Mouse (Mus musculus): ENCODE results near the gene Fto. TPM values are rescaled to one million over a fixed set of nuclear protein-coding genes. Genes with fewer than 3 reads are reported as not detected.

Gene Fto
- total RNA-seq, 2 experiments from 2014 or later, result 159 to 163 TPM

DNA sequence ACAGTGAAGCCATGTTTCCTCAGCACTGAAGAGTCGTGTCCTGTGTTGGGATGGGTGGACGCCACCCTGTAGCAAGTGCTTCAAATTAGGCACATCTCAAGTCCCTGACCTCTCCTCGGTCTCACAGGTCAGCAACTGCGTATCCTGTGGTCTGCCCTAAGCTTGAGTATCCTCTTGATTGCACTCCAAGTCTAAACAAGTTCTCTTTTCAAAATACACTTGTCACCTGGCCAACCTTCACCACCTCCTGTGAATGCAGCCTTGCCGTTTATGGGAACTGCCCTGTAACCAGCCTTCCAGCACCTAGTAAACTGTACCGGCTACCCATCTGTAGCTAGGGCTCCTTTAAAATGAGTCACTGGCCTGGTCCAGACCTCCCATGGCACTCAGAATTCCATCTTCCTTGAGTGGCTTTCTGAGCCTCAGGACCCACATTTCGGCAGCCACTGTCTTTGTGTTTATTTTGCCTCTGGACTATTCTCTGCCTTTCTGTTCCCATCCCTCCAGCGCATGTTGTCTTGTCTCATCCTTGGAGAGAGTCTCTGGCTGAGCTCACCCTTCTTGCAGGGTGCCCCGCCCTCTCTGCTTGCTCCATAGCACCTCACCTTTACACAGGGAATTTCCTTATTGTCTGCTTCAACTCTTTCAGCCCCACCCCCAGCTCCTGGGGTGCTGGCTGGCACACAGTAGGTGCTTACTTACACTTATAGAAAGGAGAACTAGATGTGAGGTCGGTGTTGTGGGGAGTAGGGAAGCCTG lies 181.4 kb downstream of the Fto start:
- no peak for DNase-seq (ENCODE audit: low spot score in 2 of 2)

DNA sequence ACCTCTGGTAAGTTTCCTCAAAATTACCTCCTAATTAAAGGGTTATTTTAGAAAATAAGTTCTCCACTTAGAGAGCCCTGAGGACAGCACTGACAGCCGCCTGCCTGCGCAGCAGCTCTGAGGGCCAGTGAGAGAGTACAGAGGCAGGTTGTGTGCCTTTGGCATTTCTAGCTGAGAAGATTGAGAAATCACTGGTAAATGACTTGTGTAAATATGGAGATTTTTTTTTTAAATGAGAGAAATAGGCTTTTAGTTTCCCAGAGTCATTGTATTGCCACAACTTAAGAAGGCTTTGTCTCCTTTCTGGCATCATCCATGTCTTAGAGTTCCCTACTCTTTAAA lies 181.9 kb downstream of the Fto start:
- no peak for DNase-seq (ENCODE audit: low spot score in 2 of 2)

DNA sequence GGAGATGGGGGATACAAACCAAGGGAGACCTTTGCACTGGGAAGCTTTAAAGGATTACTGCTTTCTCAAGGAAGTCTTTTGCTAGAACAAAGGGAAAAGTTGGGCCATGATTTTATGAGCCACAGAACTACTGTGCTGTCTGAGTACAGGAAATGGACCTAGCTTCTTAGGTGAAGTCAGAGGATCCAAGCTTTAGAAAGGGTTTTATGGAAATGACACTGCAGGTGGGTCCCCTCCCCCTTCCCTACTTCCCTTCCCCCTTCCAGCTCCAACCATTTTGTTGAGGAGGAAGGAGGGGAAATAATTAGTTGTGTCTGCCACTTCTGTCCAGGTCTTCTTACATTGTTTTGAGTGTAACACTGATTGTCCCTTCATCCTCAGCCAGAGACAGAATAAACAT lies 182.7 kb downstream of the Fto start:
- DNase-seq (ENCODE audit: low spot score in 2 of 2), result no peak

DNA sequence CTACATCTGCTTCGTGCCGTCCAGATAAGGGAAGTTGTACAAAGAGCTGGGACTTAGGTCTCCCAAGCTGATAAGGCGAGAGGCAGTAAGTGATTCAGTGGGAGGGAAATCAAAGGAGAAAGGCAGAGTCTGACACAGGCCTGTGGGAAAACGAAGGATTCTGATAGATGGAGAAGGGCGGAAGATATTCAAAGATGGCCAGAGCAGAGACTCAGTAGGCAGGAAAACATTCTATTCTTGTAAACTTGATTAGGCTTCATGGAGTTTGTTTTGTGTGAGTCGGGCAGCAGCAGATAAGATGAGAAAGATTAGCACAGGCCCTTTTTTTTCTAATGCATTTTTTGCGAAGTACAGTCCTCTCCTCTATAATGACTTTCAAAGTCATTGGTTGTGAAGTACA lies 183.6 kb downstream of the Fto start:
- no peak for DNase-seq (ENCODE audit: low spot score in 2 of 2)

DNA sequence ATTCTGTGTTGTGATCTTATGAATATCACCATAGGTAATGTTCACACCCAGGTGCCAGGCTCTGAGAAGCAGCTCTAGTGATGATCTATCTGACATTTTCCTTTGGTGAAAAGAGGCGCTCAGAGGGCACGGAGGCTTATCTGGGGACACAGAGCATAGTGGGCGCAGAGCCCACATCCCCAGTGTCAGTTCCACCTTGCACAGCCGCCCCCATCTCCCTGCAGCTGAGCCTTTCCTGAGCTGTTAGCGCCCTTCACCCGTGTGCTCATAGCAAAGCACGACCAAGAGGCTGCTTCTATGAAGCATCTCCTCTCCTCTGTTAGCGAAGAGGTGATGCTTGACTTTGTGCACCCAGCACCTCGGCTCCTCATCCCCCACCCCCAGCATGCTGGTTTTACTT lies 185.3 kb downstream of the Fto start:
- no peak for DNase-seq (ENCODE audit: low spot score in 2 of 2)

DNA sequence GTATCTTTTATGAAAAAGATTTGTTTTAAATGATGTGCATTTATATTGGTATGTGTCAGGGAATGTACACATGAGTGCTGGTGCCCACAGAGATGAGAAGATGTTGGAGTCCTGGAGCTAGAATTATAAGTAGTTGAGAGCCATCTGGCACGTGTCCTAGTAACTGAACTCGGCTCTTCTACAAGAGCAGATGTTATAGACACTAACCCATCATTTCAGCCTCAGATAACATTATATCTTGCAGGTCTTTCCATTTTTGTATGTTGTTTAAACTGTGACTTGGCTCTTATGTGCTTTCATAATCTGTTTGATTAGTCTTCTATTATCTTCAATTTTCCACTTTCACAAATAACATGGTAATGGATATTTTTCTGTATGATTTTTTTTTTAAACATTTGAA lies 186.0 kb downstream of the Fto start:
- no peak for DNase-seq (ENCODE audit: low spot score in 2 of 2)

DNA sequence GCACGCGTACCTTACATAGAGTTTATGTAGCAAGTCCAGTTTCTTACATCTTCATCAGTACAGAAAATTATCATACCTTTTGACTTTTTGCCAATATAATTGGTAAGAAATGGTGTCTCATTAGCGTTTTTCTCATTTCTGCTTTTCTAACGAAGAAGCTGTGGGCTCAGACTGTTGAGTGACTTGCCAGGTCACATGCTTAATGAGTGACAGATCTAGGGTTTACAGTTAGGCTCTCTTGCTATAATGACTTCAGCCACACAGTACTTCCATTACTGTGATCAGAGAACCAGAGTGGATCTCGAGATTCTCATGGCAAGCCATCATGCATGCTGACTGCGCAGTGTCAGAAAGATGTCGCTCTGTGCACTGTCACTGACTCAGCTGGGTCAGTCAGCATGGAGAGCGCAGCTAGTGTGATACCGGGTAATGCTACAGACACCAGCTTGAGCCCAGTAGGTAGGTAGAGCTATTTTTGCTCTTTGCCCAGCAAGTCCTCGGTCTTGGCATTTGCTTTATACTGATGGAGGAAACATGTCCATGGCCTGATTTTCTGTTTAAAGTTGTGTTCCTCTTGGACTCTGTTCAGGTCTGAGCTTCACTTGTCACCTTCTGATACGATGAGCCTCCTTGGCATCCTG lies 188.8 kb downstream of the Fto start:
- DNase-seq (ENCODE audit: low spot score in 2 of 2), result no peak

DNA sequence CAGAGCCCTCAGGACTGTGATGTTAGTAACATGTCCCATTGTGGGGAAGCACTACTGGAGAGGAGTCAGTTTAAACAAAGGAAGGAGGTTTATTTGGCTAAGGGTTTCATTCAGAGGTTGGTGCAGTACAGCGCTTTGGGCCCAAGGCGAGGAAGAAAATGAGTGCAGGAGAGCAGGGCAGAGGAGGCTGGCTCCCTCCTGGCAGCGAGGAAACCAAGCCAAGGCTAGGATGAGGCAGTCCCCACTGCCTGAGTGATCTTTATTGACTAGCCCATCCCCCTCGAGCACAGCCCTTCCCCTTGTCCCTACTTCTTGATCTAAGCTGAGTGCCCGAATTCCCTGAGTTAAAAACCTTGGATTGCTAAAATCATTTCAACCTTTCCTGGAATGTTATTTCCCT lies 189.5 kb downstream of the Fto start:
- no peak for DNase-seq (ENCODE audit: low spot score in 2 of 2)

DNA sequence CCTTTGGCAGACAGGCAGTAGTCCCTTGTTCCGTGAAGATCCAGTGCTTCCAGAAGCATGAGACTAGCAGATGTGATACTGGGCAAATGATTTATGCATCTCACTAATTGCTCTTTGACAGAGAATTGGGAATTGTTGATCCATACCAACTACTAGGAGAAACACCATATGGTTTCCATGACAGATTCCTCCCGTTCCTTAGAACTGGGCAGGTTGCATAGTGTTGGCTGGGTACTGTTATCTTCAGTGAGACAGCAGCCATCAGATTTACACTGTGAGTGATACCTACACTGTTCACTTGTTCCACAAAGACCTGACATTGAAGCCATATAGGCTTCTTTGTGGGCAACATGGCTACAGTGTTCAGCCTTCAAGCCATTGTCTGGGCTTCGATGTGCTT lies 191.0 kb downstream of the Fto start:
- DNase-seq (ENCODE audit: low spot score in 2 of 2), result no peak

DNA sequence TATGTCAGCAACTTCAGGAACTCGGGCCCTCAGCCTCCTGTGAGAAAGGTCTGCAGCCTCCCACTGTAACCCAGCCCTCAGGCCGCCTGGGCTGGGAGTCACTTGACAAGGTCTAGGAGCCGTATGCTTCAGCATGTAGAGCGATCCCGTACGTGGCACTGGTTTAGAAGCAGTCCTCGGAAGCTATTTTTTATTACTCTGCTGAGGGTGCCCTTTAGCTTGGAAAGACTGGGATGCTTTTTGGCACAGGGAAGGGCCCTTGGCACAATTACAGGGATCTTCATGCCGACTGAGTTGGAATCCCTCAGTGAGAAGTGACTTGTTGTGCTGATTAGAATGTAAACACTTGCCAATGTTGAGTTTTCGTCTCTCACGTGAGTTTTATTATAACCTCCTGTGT lies 191.6 kb downstream of the Fto start:
- DNase-seq (ENCODE audit: low spot score in 2 of 2), result no peak

DNA sequence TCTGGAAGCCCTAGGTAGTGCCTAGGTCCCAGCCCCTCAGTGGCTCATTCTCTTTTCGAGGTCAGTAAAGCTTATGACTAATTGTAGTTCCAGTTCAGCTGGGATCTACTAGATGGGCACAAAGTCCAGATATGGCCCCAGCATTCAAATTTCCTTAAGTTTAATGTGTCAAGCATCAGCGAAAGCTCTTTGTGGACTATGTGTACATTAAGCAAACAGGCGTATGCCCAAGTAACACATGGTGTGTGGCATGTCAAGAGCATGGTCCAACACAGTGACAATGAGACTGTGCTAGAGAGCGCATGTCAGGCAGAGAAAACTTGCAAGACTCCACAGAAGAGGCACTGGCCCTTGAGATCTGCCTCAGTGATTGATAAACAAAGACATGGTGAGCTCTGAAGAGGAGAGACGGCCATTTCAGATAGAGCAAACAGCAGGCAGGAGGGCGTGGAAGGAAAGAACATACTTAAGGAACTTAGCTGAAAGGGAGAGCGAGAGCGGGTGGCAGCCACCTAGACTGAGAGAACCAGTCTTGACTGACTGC lies 192.2 kb downstream of the Fto start:
- no peak for DNase-seq (ENCODE audit: low spot score in 2 of 2)

DNA sequence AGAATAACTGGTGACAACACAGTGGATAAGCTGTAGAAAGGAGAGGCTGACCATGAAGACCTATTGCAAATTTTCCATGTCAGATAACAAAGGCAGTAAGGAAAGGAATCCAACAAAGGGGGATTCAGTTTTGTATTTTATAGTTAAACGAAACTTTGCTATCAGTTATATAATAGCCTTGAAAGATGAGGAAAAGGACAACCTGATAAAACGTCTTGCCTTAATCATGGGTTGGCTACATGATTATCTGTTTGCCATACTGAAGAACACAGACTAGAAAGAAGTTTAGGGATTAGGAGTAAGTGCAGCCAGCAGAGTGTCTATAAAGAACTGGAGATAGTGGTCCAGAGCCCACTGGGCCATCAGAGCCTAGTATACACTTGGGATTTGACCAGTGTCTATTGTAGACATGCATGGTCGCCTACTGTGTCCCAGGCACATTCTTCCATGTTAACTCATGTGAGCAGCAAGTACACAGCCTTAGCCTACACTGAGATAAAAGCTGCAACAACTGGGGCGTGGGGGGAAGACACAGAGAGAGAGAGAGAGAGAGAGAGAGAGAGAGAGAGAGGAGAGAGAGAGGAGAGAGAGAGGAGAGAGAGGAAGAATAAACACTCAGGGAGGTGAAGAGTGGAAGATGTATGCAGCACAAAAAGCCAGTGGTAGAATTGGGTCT lies 192.8 kb downstream of the Fto start:
- DNase-seq (ENCODE audit: low spot score in 2 of 2), result no peak

DNA sequence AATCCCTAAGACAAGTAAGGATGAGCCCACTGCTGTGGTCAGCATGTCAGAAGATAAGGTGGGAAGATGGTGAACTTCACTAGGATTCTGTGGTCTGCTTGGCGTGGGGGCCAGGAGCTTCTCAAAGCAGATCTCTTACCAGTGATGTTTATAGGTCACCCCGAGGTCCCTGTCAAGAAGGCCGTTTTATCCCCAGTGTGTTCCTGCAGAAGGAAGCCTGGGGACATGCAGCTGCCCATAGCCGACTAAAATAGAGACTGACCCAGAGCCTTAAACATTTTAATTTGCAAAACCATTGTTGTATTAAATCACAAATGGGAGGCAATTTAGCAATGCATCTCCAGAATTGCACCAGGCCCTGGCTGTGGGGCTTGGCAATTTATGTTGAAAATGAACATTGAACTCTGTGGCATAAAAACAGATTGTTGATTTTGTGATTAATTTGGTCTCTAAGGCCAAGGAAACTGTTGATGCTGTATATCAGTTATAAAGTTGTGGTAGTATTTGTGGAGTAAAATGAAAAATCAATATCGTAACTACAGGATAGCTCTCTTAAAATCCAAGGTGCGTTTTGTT lies 193.4 kb downstream of the Fto start:
- no peak for DNase-seq (ENCODE audit: low spot score in 2 of 2)

DNA sequence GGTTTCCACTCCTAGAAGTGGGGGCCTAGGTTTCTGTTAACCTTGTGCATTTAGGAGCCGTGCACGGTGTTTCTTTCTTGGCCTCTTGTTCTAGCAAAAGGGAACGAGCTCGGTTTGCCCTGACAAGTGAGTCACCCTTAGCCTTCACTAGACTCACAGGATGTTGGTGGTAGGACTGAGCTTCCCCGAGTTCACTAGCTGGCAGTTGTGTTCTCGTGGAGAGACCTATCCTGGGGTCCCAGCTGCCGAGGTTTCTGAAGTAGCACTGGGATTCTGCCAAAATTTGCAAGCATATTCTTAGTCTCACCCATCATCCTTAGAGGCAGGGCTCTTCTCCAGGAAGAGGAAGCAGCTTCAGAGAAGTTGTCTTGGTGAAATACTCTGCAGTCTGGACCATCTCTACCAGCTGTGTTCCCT lies 194.4 kb downstream of the Fto start:
- no peak for DNase-seq (ENCODE audit: low spot score in 2 of 2)

DNA sequence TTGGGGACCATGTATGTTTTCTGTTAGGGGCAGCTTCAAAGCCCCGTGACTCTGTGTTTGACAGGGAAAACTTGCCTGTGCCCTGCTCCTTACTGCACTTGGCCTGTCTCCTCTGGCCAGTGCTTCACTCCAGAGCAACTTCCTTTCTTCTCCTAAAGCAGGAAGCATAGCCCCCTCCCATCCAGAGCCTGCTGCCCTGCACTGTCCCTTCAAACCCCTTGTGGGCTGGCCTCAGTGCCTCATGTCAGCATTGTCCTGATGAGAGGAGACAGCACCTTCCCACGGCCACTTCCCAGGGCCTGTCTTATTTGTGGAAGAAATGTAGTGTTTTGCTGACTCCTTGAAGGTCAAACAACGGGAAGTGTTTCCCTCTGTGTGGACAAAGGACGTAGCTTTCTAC lies 195.0 kb downstream of the Fto start:
- DNase-seq (ENCODE audit: low spot score in 2 of 2), result no peak

DNA sequence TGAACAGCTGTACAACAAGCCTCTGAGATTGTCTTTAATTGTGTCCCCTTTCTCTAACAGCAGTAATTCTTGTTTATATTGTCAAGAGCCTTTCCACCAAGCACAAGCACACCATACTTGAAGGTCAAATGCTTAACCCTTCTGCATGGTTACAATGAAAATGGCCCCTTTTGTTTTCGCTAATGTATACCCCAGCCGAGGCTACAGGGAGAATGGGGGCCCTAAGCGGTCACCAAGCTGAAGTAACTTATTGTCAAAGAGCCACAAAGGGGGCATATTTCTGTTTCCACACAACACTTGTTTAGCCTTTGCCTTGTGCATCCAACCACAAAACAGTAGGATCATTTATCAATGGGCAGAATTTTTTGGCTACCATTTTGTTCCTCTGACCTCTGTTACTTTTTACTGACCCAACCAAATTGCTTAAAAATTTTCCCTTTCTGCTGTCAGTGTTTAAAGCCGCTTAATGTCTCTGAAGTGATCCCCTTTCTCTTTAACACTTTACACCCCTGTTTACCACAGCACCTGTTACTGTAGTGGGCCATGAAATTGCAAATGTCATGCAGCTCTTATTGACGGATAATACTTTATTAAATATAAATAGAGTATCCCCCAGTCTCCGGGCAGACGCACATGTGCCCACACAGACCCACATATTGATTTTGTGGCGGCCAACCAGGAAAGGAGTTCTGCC lies 196.0 kb downstream of the Fto start:
- DNase-seq (ENCODE audit: low spot score in 2 of 2), result no peak

DNA sequence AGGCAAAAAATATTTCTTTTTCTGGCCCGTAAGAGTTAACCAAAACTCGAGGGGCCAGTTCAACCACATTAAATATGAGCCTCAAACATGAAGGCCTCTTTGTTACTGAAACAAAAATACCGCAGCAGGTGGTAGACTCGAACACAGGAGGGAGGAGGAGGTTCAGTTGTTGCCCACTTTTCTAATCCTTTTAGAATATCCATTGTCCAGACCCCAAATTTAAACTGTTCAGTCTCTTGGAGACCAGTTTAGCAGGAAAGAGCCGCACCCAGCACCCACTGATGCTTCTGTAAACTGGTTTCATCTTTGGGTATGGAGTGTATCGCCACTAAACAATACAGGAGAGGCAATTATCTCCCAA lies 196.6 kb downstream of the Fto start:
- DNase-seq (ENCODE audit: low spot score in 2 of 2), result no peak

DNA sequence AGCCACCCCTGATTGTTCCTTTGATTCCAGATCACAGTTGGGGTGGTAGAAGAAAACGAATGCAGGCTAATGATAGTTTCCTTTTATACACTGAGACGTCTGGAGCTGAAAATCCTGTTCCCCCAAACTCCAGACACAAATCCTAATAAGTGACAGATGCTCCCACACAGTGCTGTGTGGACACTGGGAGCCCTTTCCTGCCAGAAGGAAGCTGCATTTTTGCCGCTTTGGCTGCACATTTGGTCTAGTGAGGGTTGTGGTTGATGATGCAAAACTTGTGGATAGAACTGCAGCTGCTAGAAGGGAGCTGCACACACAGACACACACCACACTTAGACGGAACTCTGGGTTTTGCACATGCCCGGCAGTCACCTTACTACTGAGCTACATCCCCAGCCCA lies 197.4 kb downstream of the Fto start:
- no peak for DNase-seq (ENCODE audit: low spot score in 2 of 2)

DNA sequence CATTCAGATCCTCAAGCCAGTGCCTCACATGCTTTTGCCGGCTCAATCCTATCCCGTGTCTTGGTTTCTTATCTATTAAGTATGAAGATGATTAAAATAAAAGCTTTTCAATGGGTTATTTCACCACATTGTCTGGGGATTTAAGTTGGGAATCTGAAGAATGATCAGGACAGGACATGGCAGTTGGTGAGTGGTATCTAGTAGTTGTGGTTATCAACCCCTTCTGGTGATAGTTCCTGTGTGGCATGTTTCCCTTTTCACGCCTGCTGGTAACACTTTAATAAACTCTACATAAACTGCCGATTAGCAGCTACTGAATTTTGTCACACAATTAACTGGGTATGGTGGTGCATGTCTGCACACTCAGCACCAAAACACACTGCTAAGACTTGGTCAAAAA lies 198.6 kb downstream of the Fto start:
- DNase-seq (ENCODE audit: low spot score in 2 of 2), result no peak

DNA sequence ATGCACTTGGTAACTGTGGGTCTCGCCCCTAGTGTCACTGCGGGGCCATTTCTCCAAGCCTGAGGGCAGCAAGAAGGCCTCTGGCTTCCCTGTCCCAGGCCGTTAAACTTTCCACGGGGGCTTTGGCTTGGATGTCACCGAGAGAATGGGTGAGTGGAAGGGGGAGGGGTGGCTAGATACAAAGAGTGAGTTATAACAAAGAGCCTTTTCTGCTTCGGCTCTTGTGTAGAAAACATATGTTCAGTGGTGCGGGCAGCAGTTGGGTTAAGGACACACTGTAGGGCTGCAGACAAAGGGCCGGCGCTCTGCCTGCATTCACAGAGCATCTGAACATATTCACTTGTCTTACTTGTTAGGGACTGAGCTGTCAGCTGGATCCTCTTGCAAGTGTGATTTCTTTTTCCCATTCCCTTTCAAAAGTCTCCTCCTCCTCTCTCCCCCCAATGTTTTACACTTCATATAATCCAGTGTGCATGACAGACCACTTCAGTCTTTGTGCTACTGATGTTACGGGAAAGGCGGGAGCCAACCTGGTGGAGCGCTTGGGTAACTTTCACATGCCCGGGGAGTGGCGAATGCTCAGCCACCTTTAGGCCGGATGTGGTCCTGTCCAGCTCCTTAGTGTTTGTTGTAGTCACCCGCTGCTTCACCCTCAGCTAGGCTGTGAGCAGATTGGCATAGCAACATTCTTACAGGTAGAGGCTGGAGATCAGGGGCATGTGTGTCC lies 201.6 kb downstream of the Fto start:
- DNase-seq (ENCODE audit: low spot score in 2 of 2), result no peak

DNA sequence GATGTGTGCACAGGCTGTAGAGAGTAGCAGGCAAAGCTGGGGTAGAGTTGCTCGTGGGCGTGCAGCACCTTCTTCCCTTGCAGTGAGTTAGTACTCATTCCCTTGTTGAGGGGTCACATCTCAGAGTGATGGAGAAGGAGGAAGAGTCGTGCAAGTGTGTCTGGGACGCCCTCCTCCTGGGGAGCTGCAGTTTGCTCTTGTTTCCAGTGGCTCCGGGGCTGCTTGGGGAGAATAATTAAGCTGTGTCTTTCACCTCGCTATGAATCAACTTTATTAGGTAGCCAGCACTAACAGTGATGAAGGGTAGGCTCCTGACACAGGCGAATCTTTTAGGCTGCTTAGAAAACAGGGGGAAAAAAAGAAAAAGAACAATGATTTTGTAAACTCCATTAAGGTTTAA lies 203.1 kb downstream of the Fto start:
- DNase-seq (ENCODE audit: low spot score in 2 of 2), result no peak
